Mouse (Mus musculus): Measurements from ENCODE around the gene Focad.
A peak's percentile ranks its signal among the peaks of the same experiment; 100 is the strongest.
"Not testable (repeated sequence)": the region's sequence is repeated elsewhere in the genome, so short reads cannot be mapped to it uniquely, and the experiment has no call there.

The Focad gene

GRCm38 (mm10) chr4:88307691-88308090, 213.3 kb downstream of the Focad start:
- DNase-seq (ENCODE audit: low spot score): no peak

- no peak for DNase-seq (ENCODE audit: low spot score)
Observed at GRCm38 (mm10) chr4:88308342-88309116, 214.1 kb downstream of the Focad start.

GRCm38 (mm10) chr4:88309676-88310075, 215.2 kb downstream of the Focad start:
- DNase-seq (ENCODE audit: low spot score): peak; percentile 61

- DNase-seq (ENCODE audit: low spot score): no peak
Observed at GRCm38 (mm10) chr4:88314898-88315297, 220.5 kb downstream of the Focad start.

- DNase-seq (ENCODE audit: low spot score): no peak
Observed at GRCm38 (mm10) chr4:88320067-88320466, 225.6 kb downstream of the Focad start.

- DNase-seq (ENCODE audit: low spot score): no peak
Observed at GRCm38 (mm10) chr4:88325392-88325791, 231.0 kb downstream of the Focad start.

- no peak for DNase-seq (ENCODE audit: low spot score)
Observed at GRCm38 (mm10) chr4:88334533-88334932, 240.1 kb downstream of the Focad start.

GRCm38 (mm10) chr4:88336753-88337152, 242.3 kb downstream of the Focad start:
- no peak for DNase-seq (ENCODE audit: low spot score)

- DNase-seq (ENCODE audit: low spot score): no peak
Observed at GRCm38 (mm10) chr4:88337365-88337764, 242.9 kb downstream of the Focad start.

- DNase-seq (ENCODE audit: low spot score): no peak
Observed at GRCm38 (mm10) chr4:88338130-88338529, 243.7 kb downstream of the Focad start.

- no peak for DNase-seq (ENCODE audit: low spot score)
Observed at GRCm38 (mm10) chr4:88344468-88344867, 250.0 kb downstream of the Focad start.

GRCm38 (mm10) chr4:88345065-88345464, 250.6 kb downstream of the Focad start:
- no peak for DNase-seq (ENCODE audit: low spot score)

GRCm38 (mm10) chr4:88345938-88346337, 251.5 kb downstream of the Focad start:
- DNase-seq (ENCODE audit: low spot score): no peak

- peak; percentile 79 for DNase-seq (ENCODE audit: low spot score)
Observed at GRCm38 (mm10) chr4:88350910-88351309, 256.5 kb downstream of the Focad start.

- peak; percentile 9 for DNase-seq (ENCODE audit: low spot score)
Observed at GRCm38 (mm10) chr4:88356652-88357051, 262.2 kb downstream of the Focad start.

GRCm38 (mm10) chr4:88357431-88357830, 263.0 kb downstream of the Focad start:
- DNase-seq (ENCODE audit: low spot score): no peak

GRCm38 (mm10) chr4:88369951-88370350, 275.5 kb downstream of the Focad start:
- no peak for DNase-seq (ENCODE audit: low spot score)

GRCm38 (mm10) chr4:88370819-88371218, 276.4 kb downstream of the Focad start:
- no peak for DNase-seq (ENCODE audit: low spot score)

GRCm38 (mm10) chr4:88372293-88373224, 278.1 kb downstream of the Focad start:
- no peak for DNase-seq (ENCODE audit: low spot score)

GRCm38 (mm10) chr4:88390036-88390435, 295.6 kb downstream of the Focad start:
- no peak for DNase-seq (ENCODE audit: low spot score)

GRCm38 (mm10) chr4:88390596-88390995, 296.2 kb downstream of the Focad start:
- not testable (repeated sequence) for DNase-seq (ENCODE audit: low spot score)

- no peak for DNase-seq (ENCODE audit: low spot score)
Observed at GRCm38 (mm10) chr4:88395717-88396116, 301.3 kb downstream of the Focad start.

GRCm38 (mm10) chr4:88396995-88397521, 302.6 kb downstream of the Focad start:
- DNase-seq (ENCODE audit: low spot score): peak; percentile 38

Data from adipocyte (in vitro differentiated cells).